In the genomic region with DNA sequence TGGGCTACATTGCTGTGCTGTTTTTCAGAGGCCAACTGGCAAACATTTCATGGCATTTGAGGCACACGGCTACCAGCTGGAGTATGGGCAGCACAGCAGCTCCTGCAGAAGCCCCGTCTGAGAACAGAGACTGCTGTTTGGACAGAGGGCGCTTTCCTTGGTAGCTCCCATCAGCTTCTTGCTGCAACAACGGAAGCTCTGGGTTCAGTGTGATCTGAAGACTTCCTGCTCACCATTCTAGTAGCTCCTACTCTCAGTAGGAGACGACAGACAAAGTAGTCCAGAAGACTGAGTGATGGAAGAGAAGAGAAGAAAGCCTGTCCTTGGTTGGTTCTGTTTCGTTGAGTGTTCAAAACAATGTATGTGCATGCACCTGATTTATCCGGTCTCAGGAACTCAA, we compare ENCODE assay signal across 13 mouse cellular contexts. TPM values are rescaled to one million over a fixed set of nuclear protein-coding genes. Genes with fewer than 3 reads are reported as not detected.
DNase-seq lines count a peak whose midpoint lies in the region; ATAC-seq and TF ChIP-seq lines count a peak whose summit lies in the region.
"Had no signal": no experiment of that assay in that cellular context is flagged by ENCODE, and none has a peak within 500 bp of the region (broad histone marks: within the 10 kb centered on the region; RNA-seq: fewer than 3 reads in every experiment).

No protein-coding gene starts in this region.

- H3K79me2 ChIP-seq in heart, adult 2 months (replicated peaks; ENCODE audit: control insufficient read depth, insufficient read depth, low read length) = 0 out of 2 replicates have a peak, but pooled peaks cover 2% of the 10 kb centered on the region

- ATAC-seq in activated CD4-positive, CD25-positive, alpha-beta regulatory T cell, adult 4 months = peak; percentile 72
- ATAC-seq in liver, embryonic 16.5 days (ENCODE audit: low read depth) = 0 out of 2 replicates have a peak, but pooled peaks have one; percentile 14
- no peak for ATAC-seq in forebrain, embryonic 16.5 days
- ATAC-seq in midbrain, embryonic 13.5 days = no peak

- intact Hi-C loops in heart, adult 2 months (cut with DNase I) = loop anchor here (5.0 kb wide), 1 partner anchor 43 kb away; a partner anchor contains a TSS

- TF ChIP-seq EP300 in heart, adult 2 months (IDR thresholded peaks at IDR 0.05; ENCODE audit: insufficient read depth, low read depth, low read length) = no peak

- H3K36me3 ChIP-seq in heart, adult 2 months (ENCODE audit: control insufficient read depth, insufficient read depth, low read length) = peaks cover 12% of the 10 kb centered on the region
- peaks cover 3% of the 10 kb centered on the region; the same call in 1 of the 2 replicates for H3K36me3 ChIP-seq in liver, embryonic 16.5 days (ENCODE audit: control insufficient read depth, insufficient read depth)
- peaks cover 12% of the 10 kb centered on the region for H3K36me3 ChIP-seq in forebrain, embryonic 16.5 days (ENCODE audit: control insufficient read depth, insufficient read depth)
- peaks cover 43% of the 10 kb centered on the region for H3K36me3 ChIP-seq in midbrain, embryonic 13.5 days

- no peak for TF ChIP-seq CTCF in heart, adult 2 months (IDR thresholded peaks at IDR 0.05)

- DNase-seq in heart, adult 2 months = no peak
- no peak for DNase-seq in heart, adult 8-10 months (ENCODE audit: low spot score)
- DNase-seq in CD4-positive helper T cell, adult 2 months (ENCODE audit: low read depth, low spot score) = peak; percentile 57
- no peak for DNase-seq in frontal cortex, postnatal 36 days (ENCODE audit: low spot score in 2 of 2)
- DNase-seq: embryo, embryonic 11 days; right cerebral cortex, postnatal 14 days had no signal

- 53% methylated on average over 7 of the region's 7 CpGs for WGBS in heart, adult 2 months
- 41% methylated on average over 7 of the region's 7 CpGs for WGBS in liver, embryonic 16.5 days (ENCODE audit: insufficient replicate concordance)
- WGBS in forebrain, embryonic 16.5 days = 81% methylated on average over 7 of the region's 7 CpGs
- WGBS in midbrain, embryonic 13.5 days = 87% methylated on average over 7 of the region's 7 CpGs

- no peak for TF ChIP-seq POLR2A in heart, adult 2 months (IDR thresholded peaks at IDR 0.05; ENCODE audit: insufficient read depth, low read depth, low read length)

- no peaks in the 10 kb centered on the region for H3K9me3 ChIP-seq in liver, embryonic 16.5 days (replicated peaks; ENCODE audit: control insufficient read depth, low read length)
- no peaks in the 10 kb centered on the region for H3K9me3 ChIP-seq in forebrain, embryonic 16.5 days (ENCODE audit: control insufficient read depth, low read length)
- H3K9me3 ChIP-seq in midbrain, embryonic 13.5 days = no peaks in the 10 kb centered on the region
- H3K9me3 ChIP-seq: forebrain, embryonic 12.5 days; neural tube, embryonic 13.5 days had no signal

- H3K9ac ChIP-seq in heart, adult 2 months (ENCODE audit: low read depth, low read length) = no peak overlapping the region
- no peak overlapping the region for H3K9ac ChIP-seq in liver, embryonic 16.5 days (ENCODE audit: low read depth, low read length)
- no peak overlapping the region for H3K9ac ChIP-seq in forebrain, embryonic 16.5 days (replicated peaks; ENCODE audit: low read depth, low read length)
- no peak overlapping the region for H3K9ac ChIP-seq in midbrain, embryonic 13.5 days (replicated peaks)
- H3K9ac ChIP-seq: forebrain, embryonic 12.5 days; hindbrain, embryonic 14.5 days; neural tube, embryonic 13.5 days had no signal

- H3K4me2 ChIP-seq in liver, embryonic 16.5 days (ENCODE audit: low read depth, low read length) = no peak overlapping the region
- no peak overlapping the region for H3K4me2 ChIP-seq in forebrain, embryonic 16.5 days (ENCODE audit: low read length)
- H3K4me2 ChIP-seq in midbrain, embryonic 13.5 days (replicated peaks) = no peak overlapping the region
- H3K4me2 ChIP-seq: forebrain, embryonic 12.5 days; hindbrain, embryonic 14.5 days; neural tube, embryonic 13.5 days had no signal

- no peak overlapping the region for H3K4me3 ChIP-seq in heart, adult 2 months
- H3K4me3 ChIP-seq in liver, embryonic 16.5 days (ENCODE audit: low read depth, low read length) = no peak overlapping the region
- no peak overlapping the region for H3K4me3 ChIP-seq in forebrain, embryonic 16.5 days (replicated peaks; ENCODE audit: low read length)
- H3K4me3 ChIP-seq in midbrain, embryonic 13.5 days (replicated peaks) = no peak overlapping the region
- H3K4me3 ChIP-seq: forebrain, embryonic 12.5 days; neural tube, embryonic 13.5 days had no signal

- no peaks in the 10 kb centered on the region for H3K27me3 ChIP-seq in heart, adult 2 months (ENCODE audit: control insufficient read depth, insufficient read depth, low read length)
- no peaks in the 10 kb centered on the region for H3K27me3 ChIP-seq in liver, embryonic 16.5 days (ENCODE audit: control insufficient read depth, insufficient read depth, low read depth, low read length)
- H3K27me3 ChIP-seq in forebrain, embryonic 16.5 days (replicated peaks; ENCODE audit: control insufficient read depth, insufficient read depth, low read length) = no peaks in the 10 kb centered on the region
- no peaks in the 10 kb centered on the region for H3K27me3 ChIP-seq in midbrain, embryonic 13.5 days
- H3K27me3 ChIP-seq: forebrain, embryonic 12.5 days; neural tube, embryonic 13.5 days had no signal

- H3K4me1 ChIP-seq in heart, adult 2 months (ENCODE audit: control insufficient read depth, insufficient read depth, low read length) = peaks cover 13% of the 10 kb centered on the region
- H3K4me1 ChIP-seq in liver, embryonic 16.5 days (ENCODE audit: control insufficient read depth, low read depth, low read length) = peaks cover 5% of the 10 kb centered on the region
- H3K4me1 ChIP-seq in forebrain, embryonic 16.5 days (replicated peaks; ENCODE audit: control insufficient read depth, insufficient read depth, low read length) = peaks cover 4% of the 10 kb centered on the region; the same call in 1 of the 2 replicates
- H3K4me1 ChIP-seq in midbrain, embryonic 13.5 days (replicated peaks) = 0 out of 2 replicates have a peak, but pooled peaks cover 2% of the 10 kb centered on the region

- peak overlapping the region; percentile 28 for H3K27ac ChIP-seq in heart, adult 2 months
- peak overlapping the region; percentile 21; the same call in 1 of the 2 replicates for H3K27ac ChIP-seq in liver, embryonic 16.5 days (ENCODE audit: low read length)
- H3K27ac ChIP-seq in forebrain, embryonic 16.5 days (ENCODE audit: low read length) = no peak overlapping the region
- no peak overlapping the region for H3K27ac ChIP-seq in midbrain, embryonic 13.5 days
- H3K27ac ChIP-seq: forebrain, embryonic 12.5 days; hindbrain, embryonic 14.5 days; neural tube, embryonic 13.5 days had no signal

RNA-seq across cellular contexts. Expression of a gene that starts 42.9 kb away (rescaled TPM):
- 100 to 1,000 TPM in 1 of 2 experiments, 10 to 100 TPM in 1; 92.7 to 112 TPM for total RNA-seq in heart, adult 2 months (2021)
- polyA plus RNA-seq in heart, adult 2 months (2012; rRNA removed) = 43.6 and 55.3 TPM in 2 replicates
- total RNA-seq in heart, adult 8-10 months (2022) = 10 to 100 TPM; 86.1 to 99.8 (median 92.6) TPM
- polyA plus RNA-seq in activated CD4-positive, CD25-positive, alpha-beta regulatory T cell, adult 4 months (2017; shearing (Covaris generic)) = 100 to 1,000 TPM in 1 of 2 experiments, 10 to 100 TPM in 1; 86.3 to 124 TPM
- polyA plus RNA-seq in liver, embryonic 16.5 days (2015; fragmentation: Nextera tagmentation; extraction: Ambion mirVana) = 13.0 and 15.4 TPM in 2 replicates
- 75.7 and 84.2 TPM in 2 replicates for polyA plus RNA-seq in forebrain, embryonic 16.5 days (2015; fragmentation: Nextera tagmentation; extraction: Ambion mirVana)
- 55.3 and 69.1 TPM in 2 replicates for polyA plus RNA-seq in midbrain, embryonic 13.5 days (2015; fragmentation: Nextera tagmentation; extraction: Ambion mirVana)

Comparison
In these comparisons a context has a peak if more than half of its experiments do, and no peak if none do; other contexts are left out.
1. H3K27ac ChIP-seq: peak in heart, adult 2 months (single experiment) and liver, embryonic 16.5 days (single experiment); none in forebrain, embryonic 16.5 days (single experiment) and midbrain, embryonic 13.5 days (single experiment).
2. ATAC-seq: peak in activated CD4-positive, CD25-positive, alpha-beta regulatory T cell, adult 4 months (single experiment) and liver, embryonic 16.5 days (single experiment); none in forebrain, embryonic 16.5 days (single experiment) and midbrain, embryonic 13.5 days (single experiment).